Mouse (Mus musculus) lung, postnatal 10 days (tissue): ENCODE data around the gene Oat.

Experiments used
- DNase-seq: peaks from one replicate; pipeline ENCODE4 v3.0.0; 2021

Gene Oat

GRCm38 (mm10) chr7:132529206-132529605 is 47.0 kb downstream of the Oat start:
- no peak for DNase-seq

GRCm38 (mm10) chr7:132513419-132513982 is 62.7 kb downstream of the Oat start:
- DNase-seq: no peak

GRCm38 (mm10) chr7:132509110-132509509 is 67.1 kb downstream of the Oat start:
- no peak for DNase-seq
